Mouse (Mus musculus) retina, embryonic 14.5 days (tissue): ENCODE measurements around the gene Phf23.
"Not testable (repeated sequence)": the region's sequence is repeated elsewhere in the genome, so short reads cannot be mapped to it uniquely, and the experiment has no call there.

Experiments
- DNase-seq: peaks from one replicate; pipeline ENCODE4 v3.0.0-alpha.2; 2015; ENCODE audit warnings: low spot score

Gene Phf23

GRCm38 (mm10) chr11:69995391-69995960 lies at the start of gene Phf23:
Gene Phf23 (plus strand): TSS chr11:69995777.
- peak; percentile 98 for DNase-seq

- DNase-seq: no peak
Observed at GRCm38 (mm10) chr11:69945997-69946891, 49.3 kb upstream of the Phf23 start.

GRCm38 (mm10) chr11:69947337-69948065 lies 48.1 kb upstream of the Phf23 start:
- DNase-seq: no peak

GRCm38 (mm10) chr11:69948066-69948762 lies 47.4 kb upstream of the Phf23 start, which contains the start of gene Slc2a4:
Gene Slc2a4 (minus strand): TSS chr11:69948188.
- peak; percentile 96 for DNase-seq

GRCm38 (mm10) chr11:69948763-69949150 lies 46.8 kb upstream of the Phf23 start:
- DNase-seq: peak; percentile 96

- DNase-seq: peak; percentile 61
Observed at GRCm38 (mm10) chr11:69950807-69951459, 44.6 kb upstream of the Phf23 start.

- DNase-seq: no peak
Observed at GRCm38 (mm10) chr11:69952274-69952673, 43.3 kb upstream of the Phf23 start.

- DNase-seq: no peak
Observed at GRCm38 (mm10) chr11:69953267-69953915, 42.2 kb upstream of the Phf23 start.

- DNase-seq: not testable (repeated sequence)
Observed at GRCm38 (mm10) chr11:69955618-69956017, 40.0 kb upstream of the Phf23 start.

- DNase-seq: no peak
Observed at GRCm38 (mm10) chr11:69956218-69956617, 39.4 kb upstream of the Phf23 start.

- no peak for DNase-seq
Observed at GRCm38 (mm10) chr11:69960616-69961015, 35.0 kb upstream of the Phf23 start.

GRCm38 (mm10) chr11:69961841-69962240 lies 33.7 kb upstream of the Phf23 start:
- no peak for DNase-seq

- no peak for DNase-seq
Observed at GRCm38 (mm10) chr11:69964650-69965270, 30.8 kb upstream of the Phf23 start, which contains the start of gene Cldn7. Gene Cldn7 (plus strand): TSS chr11:69964779.

GRCm38 (mm10) chr11:69965271-69966005 lies 30.1 kb upstream of the Phf23 start:
- DNase-seq: peak; percentile 22

- DNase-seq: peak; percentile 30
Observed at GRCm38 (mm10) chr11:69966006-69966859, 29.3 kb upstream of the Phf23 start.

- DNase-seq: no peak
Observed at GRCm38 (mm10) chr11:69966860-69967517, 28.6 kb upstream of the Phf23 start.

GRCm38 (mm10) chr11:69968793-69969192 lies 26.8 kb upstream of the Phf23 start:
- DNase-seq: no peak

- DNase-seq: no peak
Observed at GRCm38 (mm10) chr11:69970222-69970621, 25.4 kb upstream of the Phf23 start.
